Mouse (Mus musculus) midbrain, embryonic 15.5 days (tissue): ENCODE results near the gene A430033K04Rik. TPM values are rescaled to one million over a fixed set of nuclear protein-coding genes. Genes with fewer than 3 reads are reported as not detected.

Experiments
- ATAC-seq: fragments of 200-750 bp; cut with Nextera tagmentation; replicated peaks from 2 replicates; pipeline ENCODE4 v1.8.0; 2017; ENCODE audit warnings: moderate TSS enrichment
- H3K27ac ChIP-seq: fragments of 300-500 bp; sonication (generic); 2 replicates; pipeline ENCODE4 v1.5.1; 2015; ENCODE audit warnings: mild to moderate bottlenecking, inconsistent platforms
- H3K27me3 ChIP-seq: fragments of 300-500 bp; sonication (generic); replicated peaks from 2 replicates; pipeline ENCODE4 v1.6.1; 2015; ENCODE audit warnings: inconsistent platforms
- H3K36me3 ChIP-seq: fragments of 300-500 bp; sonication (generic); replicated peaks from 2 replicates; pipeline ENCODE4 v1.6.1; 2015; ENCODE audit warnings: inconsistent platforms
- H3K4me1 ChIP-seq: fragments of 300-500 bp; sonication (generic); 2 replicates; pipeline ENCODE4 v1.6.1; 2015; ENCODE audit warnings: inconsistent platforms
- H3K4me2 ChIP-seq: fragments of 300-500 bp; sonication (generic); 2 replicates; pipeline ENCODE4 v1.6.1; 2015; ENCODE audit warnings: inconsistent platforms, mild to moderate bottlenecking, moderate library complexity
- H3K4me3 ChIP-seq: fragments of 300-500 bp; sonication (generic); 2 replicates; pipeline ENCODE4 v1.5.1; 2015; ENCODE audit warnings: mild to moderate bottlenecking, inconsistent platforms
- H3K9ac ChIP-seq: fragments of 300-500 bp; sonication (generic); 2 replicates; pipeline ENCODE4 v1.6.1; 2015; ENCODE audit warnings: mild to moderate bottlenecking, inconsistent platforms
- H3K9me3 ChIP-seq: fragments of 300-500 bp; sonication (generic); 2 replicates; pipeline ENCODE4 v1.6.1; 2016; ENCODE audit warnings: inconsistent platforms
- WGBS: fragments of 180-500 bp; shearing (Covaris S2); methylation state at CpG from one replicate; pipeline ENCODE4 v1.1.7; 2015; ENCODE audit warnings: mixed read lengths; 5-methylcytosine and 5-hydroxymethylcytosine counted together
- polyA plus RNA-seq: library from polyadenylated mRNA; unstranded; fragments of >200 nt; fragmentation: Nextera tagmentation; extraction: Ambion mirVana; gene quantifications from 2 replicates; pipeline ENCODE4 v1.2.1, GENCODE M21; 2015

Gene A430033K04Rik
- polyA plus RNA-seq, 1 experiment from 2014 or later: 26.4 TPM

GRCm38 (mm10) chr5:138657407-138657806, 34.7 kb downstream of the A430033K04Rik start:
- WGBS: 93% methylated on average over 3 of the region's 3 CpGs
- Histone ChIP-seq H3K4me1 (no peaks in the 10 kb centered on the region), H3K36me3 (no peaks in the 10 kb centered on the region), H3K27me3 (no peaks in the 10 kb centered on the region), H3K9me3 (no peaks in the 10 kb centered on the region), H3K9ac (no peak overlapping the region), H3K27ac (no peak overlapping the region), H3K4me2 (no peak overlapping the region), H3K4me3 (no peak overlapping the region)
- ATAC-seq: no peak

DNA sequence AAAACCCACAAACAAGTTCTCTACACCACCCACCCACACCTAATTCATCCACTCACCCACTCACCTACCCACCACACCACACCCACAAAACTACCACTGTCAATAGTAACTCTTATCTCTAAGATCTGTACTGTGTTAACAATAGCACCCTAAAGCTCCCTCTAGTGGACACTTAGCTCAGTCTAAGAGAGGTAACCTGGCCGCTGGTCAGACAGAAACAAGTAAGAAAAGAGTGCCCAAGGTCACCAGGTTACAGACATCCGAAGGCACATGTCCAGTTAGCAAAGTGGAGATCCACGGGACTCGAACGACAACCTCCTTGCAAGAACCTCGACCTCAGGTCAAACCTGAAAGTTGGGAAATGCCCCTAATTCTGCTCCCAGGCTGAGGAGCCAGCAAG, 35.2 kb downstream of the A430033K04Rik start:
- Histone ChIP-seq H3K27me3 (no peaks in the 10 kb centered on the region), H3K4me3 (no peak overlapping the region), H3K4me1 (no peaks in the 10 kb centered on the region), H3K9ac (no peak overlapping the region), H3K4me2 (no peak overlapping the region), H3K27ac (no peak overlapping the region), H3K9me3 (no peaks in the 10 kb centered on the region), H3K36me3 (no peaks in the 10 kb centered on the region)
- 33% methylated on average over 6 of the region's 6 CpGs for WGBS
- peak; percentile 58 for ATAC-seq

DNA sequence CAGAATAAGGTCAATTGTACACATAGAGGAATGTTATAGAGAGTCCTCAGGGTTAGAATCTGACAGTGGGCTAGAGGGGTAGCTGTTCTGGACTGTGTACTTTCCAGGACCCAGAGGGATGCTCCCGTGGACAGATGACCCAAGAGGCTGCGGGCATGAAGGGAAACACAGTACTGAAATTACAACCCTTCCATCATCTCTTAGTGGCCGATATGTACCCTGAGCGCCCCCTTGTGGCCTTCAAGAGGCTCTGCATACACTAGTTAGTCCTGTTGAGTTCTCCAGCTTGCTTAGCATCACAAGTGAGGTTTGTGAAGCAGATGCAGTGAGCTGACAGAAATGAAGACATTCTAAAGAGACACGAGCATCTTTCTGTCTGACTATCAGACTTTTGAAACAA, 36.3 kb downstream of the A430033K04Rik start:
- 0 out of 2 replicates have a peak, but pooled peaks have one; percentile 30 for ATAC-seq
- Histone ChIP-seq H3K4me3 (no peak overlapping the region), H3K27me3 (no peaks in the 10 kb centered on the region), H3K9me3 (no peaks in the 10 kb centered on the region), H3K36me3 (no peaks in the 10 kb centered on the region), H3K4me1 (no peaks in the 10 kb centered on the region), H3K27ac (no peak overlapping the region), H3K9ac (no peak overlapping the region), H3K4me2 (no peak overlapping the region)
- 10% methylated on average over 5 of the region's 5 CpGs for WGBS

DNA sequence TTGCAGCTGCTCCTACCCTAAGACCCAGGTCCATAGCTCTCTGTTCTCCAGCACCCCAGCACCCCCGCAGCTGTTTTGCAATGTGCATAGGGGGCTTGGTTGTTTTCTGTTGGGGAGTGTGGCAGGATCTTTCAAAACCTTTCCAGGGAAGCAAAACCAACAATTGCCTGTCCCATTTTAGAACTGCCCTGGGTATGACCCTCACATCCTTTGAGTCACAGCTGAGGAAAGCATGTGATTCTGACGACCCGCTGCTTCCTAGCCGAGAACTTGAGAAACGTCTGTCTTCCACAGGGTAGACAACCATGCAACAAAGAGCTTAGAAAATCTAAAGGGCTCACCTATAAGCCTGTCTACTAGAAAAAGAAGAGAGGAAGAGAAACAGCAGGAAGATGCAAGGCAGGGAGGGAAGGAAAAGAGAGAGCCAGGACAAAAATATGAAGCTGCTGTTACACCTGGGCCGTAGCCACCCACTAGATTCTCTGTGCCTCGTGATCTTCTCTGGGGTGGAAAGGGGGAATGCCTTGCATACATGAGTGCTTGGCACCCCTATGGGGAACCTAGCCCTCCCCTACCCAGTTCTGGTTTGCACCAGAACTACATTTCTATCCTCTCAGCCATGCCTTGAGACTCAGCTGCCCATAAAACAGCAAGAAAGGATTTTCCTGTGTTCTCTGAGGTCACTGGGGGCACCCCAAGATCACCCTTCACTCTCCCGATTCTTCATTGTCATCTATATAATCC, 60.5 kb downstream of the A430033K04Rik start:
- Histone ChIP-seq H3K27me3 (no peaks in the 10 kb centered on the region), H3K27ac (no peak overlapping the region), H3K4me1 (no peaks in the 10 kb centered on the region), H3K9me3 (no peaks in the 10 kb centered on the region), H3K9ac (no peak overlapping the region), H3K36me3 (no peaks in the 10 kb centered on the region), H3K4me3 (no peak overlapping the region), H3K4me2 (no peak overlapping the region)
- ATAC-seq: no peak
- 73% methylated on average over 8 of the region's 8 CpGs for WGBS

DNA sequence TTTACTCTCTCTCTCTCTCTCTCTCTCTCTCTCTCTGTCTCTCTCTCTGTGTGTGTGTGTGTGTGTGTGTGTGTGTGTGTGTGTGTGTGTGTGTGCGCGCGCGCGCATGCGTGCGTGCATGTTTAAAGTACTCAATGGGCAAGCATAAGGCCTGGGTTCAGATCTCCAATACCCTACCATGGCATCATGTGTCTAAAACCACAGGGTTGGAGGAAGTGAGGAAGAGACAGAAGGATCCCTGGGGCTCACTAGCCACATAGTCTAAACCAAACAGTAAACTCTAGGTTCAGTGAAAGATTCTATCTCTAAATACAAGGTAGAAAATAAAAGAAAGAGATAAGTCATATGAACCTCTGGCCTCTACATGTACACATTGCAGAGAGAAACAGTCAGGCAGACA, 61.2 kb downstream of the A430033K04Rik start:
- Histone ChIP-seq H3K9me3 (no peaks in the 10 kb centered on the region), H3K36me3 (no peaks in the 10 kb centered on the region), H3K27me3 (no peaks in the 10 kb centered on the region), H3K4me2 (no peak overlapping the region), H3K27ac (no peak overlapping the region), H3K4me3 (no peak overlapping the region), H3K4me1 (no peaks in the 10 kb centered on the region), H3K9ac (no peak overlapping the region)
- 99% methylated on average over 7 of the region's 7 CpGs for WGBS
- ATAC-seq: no peak

DNA sequence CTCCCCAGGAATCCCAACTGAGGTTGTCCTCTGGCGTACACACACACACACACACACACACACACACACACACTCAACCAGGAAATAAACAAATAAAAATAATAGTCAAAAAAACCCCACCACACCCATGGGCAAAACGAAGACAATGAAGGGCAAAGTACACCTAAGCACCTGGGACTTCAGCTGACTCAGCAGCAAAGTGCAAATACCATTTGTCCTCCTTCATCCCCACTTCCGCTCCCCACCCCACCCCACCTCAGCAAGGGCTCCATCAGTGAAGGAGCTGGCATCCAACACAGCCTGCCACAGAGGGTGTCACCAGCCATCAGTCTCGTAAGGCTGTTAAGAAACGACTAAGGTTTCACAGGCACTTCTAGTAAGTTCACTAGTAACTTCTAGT, 64.8 kb downstream of the A430033K04Rik start:
- Histone ChIP-seq H3K27ac (no peak overlapping the region), H3K4me2 (no peak overlapping the region), H3K9me3 (no peaks in the 10 kb centered on the region), H3K36me3 (no peaks in the 10 kb centered on the region), H3K4me1 (no peaks in the 10 kb centered on the region), H3K9ac (no peak overlapping the region), H3K27me3 (no peaks in the 10 kb centered on the region), H3K4me3 (no peak overlapping the region)
- no peak for ATAC-seq
- WGBS: 82% methylated on average over 5 of the region's 5 CpGs

DNA sequence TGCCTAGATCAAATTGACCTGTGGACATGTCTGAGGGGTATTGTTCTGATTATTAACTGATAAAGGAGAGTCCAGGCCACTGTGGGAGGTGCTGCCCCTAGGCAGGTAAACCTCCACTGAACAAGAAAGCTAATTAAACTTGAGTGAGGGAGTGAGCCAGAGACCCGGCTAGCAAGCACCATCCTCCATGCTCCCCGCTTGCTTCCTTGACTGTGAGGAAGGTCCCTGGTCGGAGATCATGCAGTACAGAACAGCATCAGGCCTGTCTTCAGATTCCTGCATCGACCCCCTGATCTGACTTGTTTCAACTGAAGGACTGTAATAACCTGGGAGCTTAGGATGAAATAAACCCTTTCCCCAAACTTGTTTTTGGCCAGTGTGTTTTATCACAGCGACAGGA, 66.6 kb downstream of the A430033K04Rik start:
- Histone ChIP-seq H3K9me3 (no peaks in the 10 kb centered on the region), H3K9ac (no peak overlapping the region), H3K36me3 (no peaks in the 10 kb centered on the region), H3K4me1 (no peaks in the 10 kb centered on the region), H3K27me3 (no peaks in the 10 kb centered on the region), H3K4me2 (no peak overlapping the region), H3K4me3 (no peak overlapping the region), H3K27ac (no peak overlapping the region)
- WGBS: 63% methylated on average over 5 of the region's 5 CpGs
- no peak for ATAC-seq

DNA sequence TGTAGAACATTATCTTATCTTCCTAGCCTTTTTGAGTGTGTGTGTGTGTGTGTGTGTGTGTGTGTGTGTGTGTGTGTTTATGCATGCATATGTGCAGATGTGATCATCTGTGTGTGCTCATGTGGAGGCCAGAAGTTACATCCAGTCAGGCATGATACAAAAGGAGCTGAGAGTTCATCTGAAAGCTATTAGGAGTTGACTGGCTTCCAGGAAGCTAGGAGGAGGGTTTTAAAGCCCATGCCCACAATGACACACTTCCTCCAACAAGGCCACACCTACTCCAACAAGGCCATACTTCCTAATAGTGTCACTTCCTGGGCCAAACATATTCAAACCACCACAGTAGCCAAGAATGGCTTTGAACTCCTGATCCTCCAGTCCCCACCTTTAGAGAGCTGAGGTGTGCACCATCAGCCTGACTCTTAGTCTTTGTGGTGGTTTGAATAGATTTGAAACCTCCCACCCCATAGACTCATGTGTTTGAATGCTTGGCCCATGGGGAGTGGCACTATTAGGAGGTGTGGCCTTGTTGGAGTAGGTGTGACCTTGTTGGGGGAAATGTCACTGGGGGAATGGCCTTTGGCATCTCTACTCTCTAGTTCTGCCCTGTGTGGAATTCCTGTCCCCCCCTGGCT, 70.4 kb downstream of the A430033K04Rik start:
- Histone ChIP-seq H3K4me1 (no peaks in the 10 kb centered on the region), H3K4me2 (no peak overlapping the region), H3K4me3 (no peak overlapping the region), H3K9me3 (no peaks in the 10 kb centered on the region), H3K9ac (no peak overlapping the region), H3K36me3 (no peaks in the 10 kb centered on the region), H3K27me3 (no peaks in the 10 kb centered on the region), H3K27ac (no peak overlapping the region)
- no peak for ATAC-seq

DNA sequence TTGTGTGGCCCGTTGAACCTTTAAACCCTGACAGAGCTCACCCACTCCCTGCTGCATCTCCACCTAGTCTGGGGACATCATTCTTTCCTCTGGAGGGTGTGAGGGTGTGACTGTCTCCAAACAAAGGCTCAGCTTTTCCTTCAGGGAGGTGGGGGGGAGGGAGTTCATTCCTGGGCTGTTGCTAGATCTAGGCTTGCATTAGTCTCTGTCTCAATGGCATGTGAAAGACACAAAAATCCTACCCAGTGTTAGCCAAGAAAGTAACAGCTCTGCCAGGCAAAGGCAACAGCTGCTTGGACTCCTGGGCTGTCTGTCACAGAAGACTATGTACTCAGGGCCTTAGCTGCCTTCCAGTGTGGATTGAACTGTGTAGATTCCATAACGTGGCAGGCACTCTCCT, 71.4 kb downstream of the A430033K04Rik start:
- Histone ChIP-seq H3K27ac (no peak overlapping the region), H3K9me3 (no peaks in the 10 kb centered on the region), H3K4me2 (no peak overlapping the region), H3K4me1 (no peaks in the 10 kb centered on the region), H3K4me3 (no peak overlapping the region), H3K36me3 (no peaks in the 10 kb centered on the region), H3K27me3 (no peaks in the 10 kb centered on the region), H3K9ac (no peak overlapping the region)
- no peak for ATAC-seq
- WGBS: 69% methylated on average over 2 of the region's 2 CpGs

GRCm38 (mm10) chr5:138694496-138695167, 72.0 kb downstream of the A430033K04Rik start:
- 61% methylated on average over 4 of the region's 4 CpGs for WGBS
- H3K36me3 ChIP-seq: no peaks in the 10 kb centered on the region
- no peaks in the 10 kb centered on the region for H3K4me1 ChIP-seq
- no peak for ATAC-seq
- no peaks in the 10 kb centered on the region for H3K27me3 ChIP-seq
- H3K9ac ChIP-seq: no peak overlapping the region
- no peak overlapping the region for H3K4me3 ChIP-seq
- no peak overlapping the region for H3K4me2 ChIP-seq
- H3K27ac ChIP-seq: no peak overlapping the region
- no peaks in the 10 kb centered on the region for H3K9me3 ChIP-seq

DNA sequence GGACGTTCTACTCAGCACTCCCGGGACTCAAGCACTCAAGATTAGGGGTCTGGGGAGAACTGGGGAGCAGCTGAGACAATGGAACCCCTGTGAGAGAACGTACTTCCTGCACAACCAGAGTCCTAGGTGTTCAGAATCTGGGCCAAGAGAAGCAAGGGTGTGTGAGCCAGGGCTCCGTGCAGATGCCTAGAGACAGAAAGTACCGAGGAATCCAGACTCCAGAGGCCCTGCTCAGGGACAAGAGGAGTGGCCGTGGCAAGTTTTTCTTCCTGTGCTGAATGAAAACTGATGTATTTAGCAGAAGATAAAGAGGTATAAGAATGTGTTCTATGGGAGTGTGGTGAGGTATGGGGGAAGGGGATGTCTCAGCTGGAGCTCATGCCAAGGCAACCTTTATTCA, 74.8 kb downstream of the A430033K04Rik start:
- no peaks in the 10 kb centered on the region for H3K36me3 ChIP-seq
- H3K9ac ChIP-seq: no peak overlapping the region
- H3K4me1 ChIP-seq: no peaks in the 10 kb centered on the region
- no peak overlapping the region for H3K4me3 ChIP-seq
- H3K9me3 ChIP-seq: no peaks in the 10 kb centered on the region
- no peak overlapping the region for H3K4me2 ChIP-seq
- H3K27ac ChIP-seq: no peak overlapping the region
- WGBS: 61% methylated on average over 6 of the region's 6 CpGs
- ATAC-seq: no peak
- H3K27me3 ChIP-seq: no peaks in the 10 kb centered on the region
